Mouse (Mus musculus): ENCODE measurements at regions not wholly inside any gene's neighbourhood (a gene's known extent, or its start where the extent isn't known, plus 50 kb on each side); places are given as distances from the start of the nearest gene placed in this dataset.

DNA sequence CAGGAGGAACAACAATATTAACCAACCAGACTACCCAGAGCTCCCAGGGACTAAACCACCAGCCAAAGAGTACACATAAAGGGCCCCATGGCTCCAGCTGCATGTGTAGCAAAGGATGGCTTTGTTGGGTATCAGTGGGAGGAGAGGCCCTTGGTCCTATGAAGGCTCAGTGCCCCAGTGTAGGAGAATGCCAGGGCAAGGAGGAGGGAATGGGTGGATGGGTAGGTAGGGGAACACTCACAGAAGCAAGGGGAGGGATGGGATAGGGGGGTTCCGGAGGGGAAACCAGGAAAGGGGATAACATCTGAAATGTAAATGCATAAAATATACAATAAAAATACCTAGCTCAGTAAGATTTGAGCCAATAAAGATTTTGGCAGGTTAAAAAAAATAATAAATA lies 86.4 kb upstream of the Gm34302 start:
- H3K27ac ChIP-seq (replicated peaks): no peak overlapping the region
- H3K27me3 ChIP-seq (ENCODE audit: control insufficient read depth, insufficient read depth, low read length): no peaks in the 10 kb centered on the region
- H3K4me1 ChIP-seq (replicated peaks; ENCODE audit: control insufficient read depth, insufficient read depth): no peaks in the 10 kb centered on the region
- no peak for TF ChIP-seq CTCF (IDR thresholded peaks at IDR 0.05; ENCODE audit: low read depth)
- no peaks in the 10 kb centered on the region for H3K9me3 ChIP-seq (ENCODE audit: control insufficient read depth, low read length)
- no peak overlapping the region for H3K9ac ChIP-seq (ENCODE audit: low read length)
- H3K36me3 ChIP-seq (ENCODE audit: control insufficient read depth, insufficient read depth, low read length): no peaks in the 10 kb centered on the region
- H3K4me3 ChIP-seq (ENCODE audit: low read depth, low read length): no peak overlapping the region
- ATAC-seq (ENCODE audit: low FRiP score, low TSS enrichment): no peak
- DNase-seq (ENCODE audit: low spot score): no peak
- WGBS: 94% methylated on average over 1 of the region's 1 CpGs
- H3K4me2 ChIP-seq (replicated peaks; ENCODE audit: low read depth): no peak overlapping the region

DNA sequence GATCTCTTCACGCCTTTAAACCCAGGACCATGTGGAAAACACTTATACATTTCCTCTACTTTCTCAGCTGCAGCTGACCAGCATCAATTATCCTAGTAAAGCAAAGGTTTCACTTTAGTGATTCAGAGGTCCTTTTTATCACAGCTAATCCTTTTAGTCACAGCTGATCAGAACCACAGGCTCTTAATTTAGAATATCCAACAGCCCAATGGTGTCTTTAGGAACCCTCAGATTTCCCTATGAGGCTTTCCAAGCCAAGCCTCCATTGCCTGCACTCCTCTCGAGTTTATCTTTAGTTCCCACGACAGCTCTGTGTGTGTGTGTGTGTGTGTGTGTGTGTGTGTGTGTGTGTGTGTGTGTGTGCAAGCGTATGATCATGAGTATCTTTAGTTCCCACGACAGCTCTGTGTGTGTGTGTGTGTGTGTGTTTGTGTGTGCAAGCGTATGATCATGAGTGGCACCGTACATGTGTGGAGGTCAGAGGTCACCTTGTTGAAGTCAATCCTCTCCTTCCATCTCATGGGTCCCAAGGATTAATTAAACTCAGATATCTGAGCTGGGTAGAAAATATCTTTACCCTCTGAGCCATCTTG lies 85.4 kb upstream of the Gm34302 start:
- no peak overlapping the region for H3K4me2 ChIP-seq (replicated peaks; ENCODE audit: low read depth)
- TF ChIP-seq CTCF (IDR thresholded peaks at IDR 0.05; ENCODE audit: low read depth): no peak
- TF ChIP-seq EP300 (optimal IDR thresholded peaks at IDR 0.05): no peak
- DNase-seq (ENCODE audit: low spot score) (no peak), ATAC-seq (ENCODE audit: low FRiP score, low TSS enrichment) (no peak)
- H3K27me3 ChIP-seq (ENCODE audit: control insufficient read depth, insufficient read depth, low read length): no peaks in the 10 kb centered on the region
- H3K4me3 ChIP-seq (ENCODE audit: low read depth, low read length): no peak overlapping the region
- WGBS: 83% methylated on average over 7 of the region's 7 CpGs
- no peaks in the 10 kb centered on the region for H3K9me3 ChIP-seq (ENCODE audit: control insufficient read depth, low read length)
- H3K4me1 ChIP-seq (replicated peaks; ENCODE audit: control insufficient read depth, insufficient read depth): no peaks in the 10 kb centered on the region
- no peak overlapping the region for H3K9ac ChIP-seq (ENCODE audit: low read length)
- H3K36me3 ChIP-seq (ENCODE audit: control insufficient read depth, insufficient read depth, low read length): no peaks in the 10 kb centered on the region
- H3K27ac ChIP-seq (replicated peaks): no peak overlapping the region

DNA sequence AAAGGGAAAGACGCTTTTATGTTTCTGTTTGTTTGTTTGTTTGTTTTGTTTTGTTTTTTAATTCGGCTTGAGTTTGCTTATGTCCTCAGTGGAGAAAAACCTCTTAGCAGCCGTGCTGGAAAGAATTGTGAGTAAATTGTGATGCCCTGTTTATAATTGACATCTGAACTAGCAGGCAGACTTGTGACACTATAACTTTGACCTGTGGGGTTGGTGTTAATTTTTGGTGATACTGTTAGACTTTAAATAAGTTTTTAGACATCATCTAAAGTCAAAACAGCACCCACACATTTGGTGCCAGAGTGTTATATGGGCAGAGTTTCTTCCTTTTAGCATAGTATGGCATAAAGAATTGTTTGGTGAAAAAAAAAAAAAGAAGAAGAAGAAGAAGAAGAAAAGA lies 84.0 kb upstream of the Gm34302 start:
- Histone ChIP-seq H3K4me1 (replicated peaks; ENCODE audit: control insufficient read depth, insufficient read depth) (no peaks in the 10 kb centered on the region), H3K4me3 (ENCODE audit: low read depth, low read length) (no peak overlapping the region), H3K36me3 (ENCODE audit: control insufficient read depth, insufficient read depth, low read length) (no peaks in the 10 kb centered on the region), H3K9ac (ENCODE audit: low read length) (no peak overlapping the region), H3K9me3 (ENCODE audit: control insufficient read depth, low read length) (no peaks in the 10 kb centered on the region), H3K4me2 (replicated peaks; ENCODE audit: low read depth) (no peak overlapping the region), H3K27me3 (ENCODE audit: control insufficient read depth, insufficient read depth, low read length) (no peaks in the 10 kb centered on the region), H3K27ac (replicated peaks) (no peak overlapping the region)
- TF ChIP-seq CTCF (IDR thresholded peaks at IDR 0.05; ENCODE audit: low read depth): no peak
- no peak for TF ChIP-seq EP300 (optimal IDR thresholded peaks at IDR 0.05)
- WGBS: 71% methylated on average over 3 of the region's 3 CpGs
- ATAC-seq (ENCODE audit: low FRiP score, low TSS enrichment): no peak
- DNase-seq (ENCODE audit: low spot score): no peak

GRCm38 (mm10) chr3:63563057-63563456 lies 79.4 kb upstream of the Gm34302 start:
- Histone ChIP-seq H3K27me3 (ENCODE audit: control insufficient read depth, insufficient read depth, low read length) (no peaks in the 10 kb centered on the region), H3K4me1 (replicated peaks; ENCODE audit: control insufficient read depth, insufficient read depth) (no peaks in the 10 kb centered on the region), H3K9me3 (ENCODE audit: control insufficient read depth, low read length) (no peaks in the 10 kb centered on the region), H3K9ac (ENCODE audit: low read length) (no peak overlapping the region), H3K36me3 (ENCODE audit: control insufficient read depth, insufficient read depth, low read length) (no peaks in the 10 kb centered on the region), H3K4me3 (ENCODE audit: low read depth, low read length) (no peak overlapping the region), H3K4me2 (replicated peaks; ENCODE audit: low read depth) (no peak overlapping the region), H3K27ac (replicated peaks) (no peak overlapping the region)
- WGBS: 88% methylated on average over 1 of the region's 1 CpGs
- TF ChIP-seq CTCF (IDR thresholded peaks at IDR 0.05; ENCODE audit: low read depth) (no peak), EP300 (optimal IDR thresholded peaks at IDR 0.05) (no peak)
- ATAC-seq (ENCODE audit: low FRiP score, low TSS enrichment): no peak
- DNase-seq (ENCODE audit: low spot score): no peak

DNA sequence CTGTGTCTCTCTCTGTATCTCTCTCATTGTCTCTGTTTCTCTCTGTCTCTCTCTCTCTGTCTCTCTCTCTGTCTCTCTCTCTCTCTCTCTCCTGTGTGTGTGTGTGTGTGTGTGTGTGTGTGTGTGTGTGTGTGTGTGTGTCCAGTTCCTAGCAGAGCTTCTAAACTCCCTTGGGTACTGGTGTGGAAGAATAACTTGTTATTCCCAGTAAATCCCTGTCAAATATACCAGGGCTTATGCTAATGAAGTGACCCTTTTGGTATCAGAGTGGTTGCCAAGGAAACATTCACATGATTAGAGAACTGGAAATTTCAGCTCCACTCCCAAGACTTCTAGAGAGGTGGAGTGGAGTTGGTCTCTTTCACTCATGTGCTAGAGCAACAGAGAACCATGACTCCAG lies 78.9 kb upstream of the Gm34302 start:
- TF ChIP-seq CTCF (IDR thresholded peaks at IDR 0.05; ENCODE audit: low read depth): no peak
- no peak for TF ChIP-seq EP300 (optimal IDR thresholded peaks at IDR 0.05)
- no peaks in the 10 kb centered on the region for H3K27me3 ChIP-seq (ENCODE audit: control insufficient read depth, insufficient read depth, low read length)
- DNase-seq (ENCODE audit: low spot score): no peak
- H3K9me3 ChIP-seq (ENCODE audit: control insufficient read depth, low read length): no peaks in the 10 kb centered on the region
- no peaks in the 10 kb centered on the region for H3K4me1 ChIP-seq (replicated peaks; ENCODE audit: control insufficient read depth, insufficient read depth)
- H3K4me2 ChIP-seq (replicated peaks; ENCODE audit: low read depth): no peak overlapping the region
- H3K9ac ChIP-seq (ENCODE audit: low read length): no peak overlapping the region
- no peak overlapping the region for H3K27ac ChIP-seq (replicated peaks)
- H3K4me3 ChIP-seq (ENCODE audit: low read depth, low read length): no peak overlapping the region
- ATAC-seq (ENCODE audit: low FRiP score, low TSS enrichment): no peak
- H3K36me3 ChIP-seq (ENCODE audit: control insufficient read depth, insufficient read depth, low read length): no peaks in the 10 kb centered on the region

DNA sequence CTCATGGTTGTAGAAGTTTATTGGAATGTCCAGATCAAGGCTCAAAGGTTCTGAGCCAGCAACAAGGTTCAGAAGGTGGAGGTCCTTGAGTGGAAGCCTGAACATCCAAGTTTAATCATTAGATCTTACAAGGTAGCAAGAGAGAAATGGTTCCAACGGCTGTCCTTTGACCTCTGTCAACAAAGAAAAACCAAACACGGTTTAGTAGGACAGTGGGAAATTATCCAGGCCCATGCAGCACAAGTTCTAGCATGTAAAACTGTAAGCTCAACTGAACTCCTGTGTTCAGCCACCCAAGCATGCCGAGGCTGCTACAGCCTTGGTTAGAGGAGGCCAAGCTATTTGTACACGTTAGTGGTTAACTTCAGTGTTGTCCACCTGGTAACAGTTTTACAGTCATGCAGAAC lies 77.1 kb upstream of the Gm34302 start:
- TF ChIP-seq CTCF (IDR thresholded peaks at IDR 0.05; ENCODE audit: low read depth): no peak
- no peak overlapping the region for H3K4me3 ChIP-seq (ENCODE audit: low read depth, low read length)
- H3K4me2 ChIP-seq (replicated peaks; ENCODE audit: low read depth): no peak overlapping the region
- no peaks in the 10 kb centered on the region for H3K27me3 ChIP-seq (ENCODE audit: control insufficient read depth, insufficient read depth, low read length)
- ATAC-seq (ENCODE audit: low FRiP score, low TSS enrichment) (no peak), DNase-seq (ENCODE audit: low spot score) (no peak)
- no peak overlapping the region for H3K27ac ChIP-seq (replicated peaks)
- no peaks in the 10 kb centered on the region for H3K36me3 ChIP-seq (ENCODE audit: control insufficient read depth, insufficient read depth, low read length)
- no peak overlapping the region for H3K9ac ChIP-seq (ENCODE audit: low read length)
- no peaks in the 10 kb centered on the region for H3K4me1 ChIP-seq (replicated peaks; ENCODE audit: control insufficient read depth, insufficient read depth)
- H3K9me3 ChIP-seq (ENCODE audit: control insufficient read depth, low read length): no peaks in the 10 kb centered on the region
- 42% methylated on average over 4 of the region's 4 CpGs for WGBS

Data from stomach, postnatal 0 days (tissue).